1 mouse cellular context compared by ENCODE assay signal in the genomic region with DNA sequence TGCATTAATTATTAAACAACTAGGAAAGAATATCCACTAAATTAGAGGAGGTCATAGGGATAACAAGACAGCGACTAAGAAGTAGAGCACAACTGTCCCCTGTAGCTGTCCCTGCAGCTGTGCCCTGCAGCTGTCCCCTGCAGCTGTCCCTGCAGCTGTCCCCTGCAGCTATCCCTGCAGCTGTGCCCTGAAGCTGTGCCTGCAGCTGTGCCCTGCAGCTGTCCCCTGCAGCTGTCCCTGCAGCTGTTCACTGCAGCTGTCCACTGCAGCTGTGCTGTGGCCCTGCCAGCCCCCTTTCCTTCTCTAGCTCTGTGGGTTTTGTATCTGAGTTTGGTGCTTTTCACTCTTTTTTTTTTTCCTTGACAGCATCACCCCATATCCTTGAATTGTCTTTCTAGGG.
TF ChIP-seq lines count a peak whose summit lies in the region.

No protein-coding gene starts in this region.

TF ChIP-seq in myocyte, 11 proteins besides CTCF, POLR2A, EP300 and RAD21 (continued from another document):
- peak; percentile 92 for TF ChIP-seq TCF12 (IDR thresholded peaks at IDR 0.05; ENCODE audit: insufficient read depth, poor library complexity, severe bottlenecking)
- TF ChIP-seq MAX (IDR thresholded peaks at IDR 0.05; ENCODE audit: low read depth) = no peak
- no peak for TF ChIP-seq SRF (IDR thresholded peaks at IDR 0.05; ENCODE audit: control insufficient read depth, insufficient read length, low read depth)
- TF ChIP-seq CEBPB (IDR thresholded peaks at IDR 0.05; ENCODE audit: insufficient read depth, poor library complexity, severe bottlenecking) = no peak
- peak; percentile 98 for TF ChIP-seq TCF3 (IDR thresholded peaks at IDR 0.05; ENCODE audit: insufficient read length, low read depth)
TF ChIP-seq in myocyte: peak in this region for 4.
